Mouse (Mus musculus) adrenal gland (tissue): ENCODE data around the gene Trove2.
"Not testable (repeated sequence)": the region's sequence is repeated elsewhere in the genome, so short reads cannot be mapped to it uniquely, and the experiment has no call there.

ENCODE experiments used
- intact Hi-C: fragments of 180-260 bp; cut with DNase I; formaldehyde crosslinking; loops from one replicate; pipeline ENCODE4 v1.15.1; 2025

The Trove2 gene

GRCm38 (mm10) chr1:143739361-143740350 lies 37.2 kb downstream of the Trove2 start:
- intact Hi-C loops = loop anchor here (5.0 kb wide), 1 partner anchor 37 kb away; the partner anchor contains the start of gene Cdc73

GRCm38 (mm10) chr1:143738811-143739210 lies 38.1 kb downstream of the Trove2 start:
- intact Hi-C loops = loop anchor here (5.0 kb wide), 1 partner anchor 37 kb away; the partner anchor contains the start of gene Cdc73

- intact Hi-C loops = no loop called here
Observed at GRCm38 (mm10) chr1:143733914-143734410, 42.9 kb downstream of the Trove2 start.

- intact Hi-C loops = no loop called here
Observed at GRCm38 (mm10) chr1:143731691-143732090, 45.2 kb downstream of the Trove2 start.

- intact Hi-C loops = no loop called here
Observed at GRCm38 (mm10) chr1:143730899-143731298, 46.0 kb downstream of the Trove2 start.

- intact Hi-C loops = no loop called here
Observed at GRCm38 (mm10) chr1:143727701-143728445, 49.0 kb downstream of the Trove2 start.

GRCm38 (mm10) chr1:143724456-143725064 lies 52.3 kb downstream of the Trove2 start:
- intact Hi-C loops = no loop called here

- intact Hi-C loops = not testable (repeated sequence)
Observed at GRCm38 (mm10) chr1:143716038-143716437, 60.8 kb downstream of the Trove2 start, which contains the start of gene Glrx2. TSS of gene Glrx2 (plus strand) at chr1:143716338.

GRCm38 (mm10) chr1:143710627-143710976 lies 66.3 kb downstream of the Trove2 start:
- intact Hi-C loops = no loop called here

- intact Hi-C loops = no loop called here
Observed at GRCm38 (mm10) chr1:143709966-143710626, 66.8 kb downstream of the Trove2 start.

- intact Hi-C loops = no loop called here
Observed at GRCm38 (mm10) chr1:143708361-143708760, 68.5 kb downstream of the Trove2 start.

- intact Hi-C loops = no loop called here
Observed at GRCm38 (mm10) chr1:143707006-143707405, 69.9 kb downstream of the Trove2 start.

- intact Hi-C loops = loop anchor here (5.0 kb wide), 1 partner anchor 34 kb away; no protein-coding TSS in a partner anchor
Observed at GRCm38 (mm10) chr1:143702741-143703262, 74.1 kb downstream of the Trove2 start, which contains the start of gene Cdc73. TSS of gene Cdc73 (minus strand) at chr1:143702893.

- intact Hi-C loops = loop anchor here (5.0 kb wide), 1 partner anchor 35 kb away; no protein-coding TSS in a partner anchor
Observed at GRCm38 (mm10) chr1:143702141-143702740, 74.6 kb downstream of the Trove2 start.

- intact Hi-C loops = loop anchor here (5.0 kb wide), 1 partner anchor 36 kb away; no protein-coding TSS in a partner anchor
Observed at GRCm38 (mm10) chr1:143701736-143702135, 75.1 kb downstream of the Trove2 start.
